Comparison of ENCODE assay signal across 13 mouse cellular contexts in the genomic region with DNA sequence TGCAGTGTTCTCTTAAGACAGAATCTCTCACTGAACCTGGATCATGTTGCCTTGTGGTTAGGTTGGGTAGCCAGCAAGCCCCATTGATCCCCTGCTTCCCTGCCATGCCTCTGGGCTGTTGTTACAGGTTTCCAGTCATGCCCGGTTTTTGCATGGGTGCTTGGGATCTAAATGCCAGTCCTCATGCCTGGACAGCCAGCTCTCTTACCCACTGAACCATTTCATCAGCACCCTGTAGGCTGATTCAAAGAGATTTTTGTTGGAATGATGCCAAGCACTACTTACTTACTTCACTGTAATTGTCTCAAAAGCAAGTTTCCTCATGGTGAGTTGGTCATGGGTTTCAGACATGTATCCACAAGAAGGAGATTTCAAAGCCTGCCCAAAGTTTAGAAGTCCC.
DNase-seq lines count a peak whose midpoint lies in the region; ATAC-seq and TF ChIP-seq lines count a peak whose summit lies in the region.
"Had no signal": no experiment of that assay in that cellular context is flagged by ENCODE, and none has a peak within 500 bp of the region (broad histone marks: within the 10 kb centered on the region; RNA-seq: fewer than 3 reads in every experiment).

No protein-coding gene starts in this region.

- DNase-seq in 416B (ENCODE audit: low read depth): peak; percentile 14
- peak; percentile 67 for DNase-seq in kidney, postnatal 14 days
- no peak for DNase-seq in cerebellum, adult 11-12 months
- DNase-seq in heart, postnatal 36 days: no peak
- DNase-seq: cerebellum, postnatal 10 days; gastrocnemius, postnatal 14 days; left cerebral cortex, postnatal 4 days had no signal

- H3K4me3 ChIP-seq in intestine, embryonic 16.5 days (ENCODE audit: low read length): no peak overlapping the region
- H3K4me3 ChIP-seq in intestine, postnatal 0 days (ENCODE audit: low read depth, low read length): no peak overlapping the region
- no peak overlapping the region for H3K4me3 ChIP-seq in forebrain, embryonic 16.5 days (replicated peaks; ENCODE audit: low read length)
- H3K4me3 ChIP-seq: lung, embryonic 15.5 days; midbrain, embryonic 13.5 days had no signal

- H3K9me3 ChIP-seq in intestine, embryonic 16.5 days (ENCODE audit: control insufficient read depth, low read length): no peaks in the 10 kb centered on the region
- H3K9me3 ChIP-seq in intestine, postnatal 0 days (ENCODE audit: control insufficient read depth): no peaks in the 10 kb centered on the region
- no peaks in the 10 kb centered on the region for H3K9me3 ChIP-seq in forebrain, embryonic 16.5 days (ENCODE audit: control insufficient read depth, low read length)
- H3K9me3 ChIP-seq: lung, embryonic 15.5 days; midbrain, embryonic 13.5 days had no signal

- no peaks in the 10 kb centered on the region for H3K36me3 ChIP-seq in intestine, embryonic 16.5 days (ENCODE audit: control insufficient read depth, insufficient read depth, low read length)
- H3K36me3 ChIP-seq in intestine, postnatal 0 days (ENCODE audit: control insufficient read depth, insufficient read depth): no peaks in the 10 kb centered on the region
- no peaks in the 10 kb centered on the region for H3K36me3 ChIP-seq in forebrain, embryonic 16.5 days (ENCODE audit: control insufficient read depth, insufficient read depth)
- H3K36me3 ChIP-seq: lung, embryonic 15.5 days; midbrain, embryonic 13.5 days had no signal

- no peak overlapping the region for H3K9ac ChIP-seq in intestine, embryonic 16.5 days (ENCODE audit: low read depth, low read length)
- H3K9ac ChIP-seq in intestine, postnatal 0 days (ENCODE audit: low read depth, low read length): no peak overlapping the region
- no peak overlapping the region for H3K9ac ChIP-seq in forebrain, embryonic 16.5 days (replicated peaks; ENCODE audit: low read depth, low read length)
- H3K9ac ChIP-seq: lung, embryonic 15.5 days; midbrain, embryonic 13.5 days had no signal

- H3K27ac ChIP-seq in intestine, embryonic 16.5 days (ENCODE audit: low read length): no peak overlapping the region
- H3K27ac ChIP-seq in intestine, postnatal 0 days (ENCODE audit: low read depth, low read length): no peak overlapping the region
- H3K27ac ChIP-seq in forebrain, embryonic 16.5 days (ENCODE audit: low read length): no peak overlapping the region
- H3K27ac ChIP-seq: lung, embryonic 15.5 days; midbrain, embryonic 13.5 days had no signal

- TF ChIP-seq CTCF in intestine, postnatal 0 days (IDR thresholded peaks at IDR 0.05; ENCODE audit: low read depth): no peak

- 91% methylated on average over 1 of the region's 1 CpGs for WGBS in intestine, embryonic 16.5 days
- WGBS in intestine, postnatal 0 days: 79% methylated on average over 1 of the region's 1 CpGs
- WGBS in forebrain, embryonic 16.5 days: 72% methylated on average over 1 of the region's 1 CpGs

- H3K4me2 ChIP-seq in intestine, embryonic 16.5 days (ENCODE audit: low read depth, low read length): no peak overlapping the region
- H3K4me2 ChIP-seq in intestine, postnatal 0 days (replicated peaks; ENCODE audit: low read depth): no peak overlapping the region
- H3K4me2 ChIP-seq in forebrain, embryonic 16.5 days (ENCODE audit: low read length): no peak overlapping the region
- H3K4me2 ChIP-seq: lung, embryonic 15.5 days; midbrain, embryonic 13.5 days had no signal

- ATAC-seq in intestine, embryonic 16.5 days: 0 out of 2 replicates have a peak, but pooled peaks have one; percentile 13
- no peak for ATAC-seq in intestine, postnatal 0 days
- peak; percentile 43; the same call in 1 of the 2 replicates for ATAC-seq in forebrain, embryonic 16.5 days
- ATAC-seq: midbrain, embryonic 13.5 days had no signal

- no peaks in the 10 kb centered on the region for H3K27me3 ChIP-seq in intestine, embryonic 16.5 days (replicated peaks; ENCODE audit: control insufficient read depth, insufficient read depth, low read length)
- no peaks in the 10 kb centered on the region for H3K27me3 ChIP-seq in intestine, postnatal 0 days (replicated peaks; ENCODE audit: control insufficient read depth, insufficient read depth, low read length)
- no peaks in the 10 kb centered on the region for H3K27me3 ChIP-seq in forebrain, embryonic 16.5 days (replicated peaks; ENCODE audit: control insufficient read depth, insufficient read depth, low read length)
- H3K27me3 ChIP-seq: CH12.LX; lung, embryonic 15.5 days; midbrain, embryonic 13.5 days had no signal

- intact Hi-C loops in heart, postnatal 36 days (cut with DNase I): no loop called here

- no peaks in the 10 kb centered on the region for H3K4me1 ChIP-seq in intestine, embryonic 16.5 days (ENCODE audit: control insufficient read depth, insufficient read depth, low read length)
- H3K4me1 ChIP-seq in intestine, postnatal 0 days (replicated peaks; ENCODE audit: control insufficient read depth, insufficient read depth, low read length): no peaks in the 10 kb centered on the region; the same call in 1 of the 2 replicates
- no peaks in the 10 kb centered on the region for H3K4me1 ChIP-seq in forebrain, embryonic 16.5 days (replicated peaks; ENCODE audit: control insufficient read depth, insufficient read depth, low read length)
- H3K4me1 ChIP-seq: midbrain, embryonic 13.5 days had no signal

Comparison
In these comparisons a context has a peak if more than half of its experiments do, and no peak if none do; other contexts are left out.
1. DNase-seq: peak in 416B (single experiment) and kidney, postnatal 14 days (single experiment); none in cerebellum, adult 11-12 months (single experiment) and heart, postnatal 36 days (0 of 2).